Mouse (Mus musculus) liver, embryonic 14.5 days (tissue): ENCODE data around the gene Otud7b.
"Not testable (repeated sequence)": the region's sequence is repeated elsewhere in the genome, so short reads cannot be mapped to it uniquely, and the experiment has no call there.

Experiments used
- CTCF ChIP-seq: IDR thresholded peaks from 2 replicates; pipeline ENCODE4 v1.5.1; 2016; ENCODE audit warnings: antibody characterized with exemption, low read depth, control low read depth
- EP300 ChIP-seq: IDR thresholded peaks from 2 replicates; pipeline ENCODE4 v1.6.1; 2016; ENCODE audit warnings: antibody characterized with exemption, low read depth

GRCm38 (mm10) chr3:96198601-96199251 lies 94.4 kb downstream of the Otud7b start:
- TF ChIP-seq CTCF, EP300: not testable (repeated sequence)
